Mouse (Mus musculus) right cerebral cortex, postnatal 36 days (tissue): ENCODE measurements around the gene Rpl3l.

Source experiments
- DNase-seq, 2 experiments: peaks; one replicate each; pipeline ENCODE4 v3.0.0; 2022; ENCODE audit warnings: low spot score in 2 of 2, mixed read lengths in 1 of 2

The Rpl3l gene

GRCm38 (mm10) chr17:24742307-24742706 is 14.7 kb downstream of the Rpl3l start:
- DNase-seq: no peak

GRCm38 (mm10) chr17:24743896-24744295 is 16.3 kb downstream of the Rpl3l start:
- no peak for DNase-seq

GRCm38 (mm10) chr17:24744381-24744780 is 16.8 kb downstream of the Rpl3l start:
- DNase-seq: no peak

- peak; percentile 71 to 74 for DNase-seq
These were observed 18.2 kb downstream of the Rpl3l start for GRCm38 (mm10) chr17:24745526-24746497.

GRCm38 (mm10) chr17:24746986-24747385 is 19.4 kb downstream of the Rpl3l start:
- DNase-seq: no peak

GRCm38 (mm10) chr17:24751528-24751927 is 23.9 kb downstream of the Rpl3l start:
- no peak for DNase-seq

DNA sequence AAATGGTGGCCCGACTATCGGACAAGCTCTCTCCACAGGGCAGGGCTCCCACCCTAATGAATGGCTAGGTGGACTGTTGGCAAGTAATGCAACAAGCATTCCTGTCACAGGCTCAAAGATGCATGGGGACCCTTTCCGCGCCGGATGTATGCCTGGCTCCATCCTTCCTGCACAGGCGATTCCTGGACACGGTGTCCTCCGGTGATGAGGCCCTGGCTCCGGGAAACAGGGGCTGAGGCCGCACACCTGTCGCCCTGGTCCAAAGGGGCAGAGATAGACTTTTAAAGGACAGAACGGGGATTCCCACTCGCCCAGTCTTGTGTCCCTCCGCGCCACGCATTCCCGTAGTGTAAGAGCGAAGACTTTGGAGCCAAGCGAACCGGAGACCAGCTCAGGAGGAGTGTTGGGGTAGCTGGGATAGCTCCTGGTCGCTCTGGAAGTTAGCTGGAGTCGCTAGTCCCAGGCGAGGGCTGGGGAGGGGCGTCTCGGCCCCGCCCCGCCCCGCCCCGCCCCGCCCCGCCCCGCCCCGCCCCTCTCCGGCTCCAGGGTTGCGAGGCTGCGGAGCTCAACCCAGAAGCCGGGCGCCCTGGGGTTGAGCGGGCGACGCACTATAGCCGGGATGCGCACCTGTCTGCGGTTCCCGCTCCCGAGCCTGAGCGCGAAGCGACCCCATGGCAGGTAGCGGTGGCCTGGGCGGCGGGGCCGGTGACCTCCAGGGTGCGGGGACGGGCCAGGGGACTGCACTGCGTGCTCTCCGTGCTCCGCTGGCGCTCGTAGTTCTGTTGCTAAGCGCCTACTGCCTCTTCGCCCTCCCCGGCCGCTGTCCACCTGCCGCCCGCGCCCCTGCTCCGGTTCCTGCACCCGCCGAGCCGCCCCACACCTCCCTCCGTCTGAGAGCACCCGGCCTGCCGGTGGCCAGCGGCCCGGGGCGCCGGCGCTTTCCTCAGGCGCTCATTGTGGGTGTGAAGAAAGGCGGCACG is 25.1 kb downstream of the Rpl3l start, which contains the start of gene Hs3st6:
TSS of gene Hs3st6 (plus strand) at position 574 of the 980 bp plus-strand sequence.
- DNase-seq: no peak

GRCm38 (mm10) chr17:24757394-24757793 is 29.8 kb downstream of the Rpl3l start:
- DNase-seq: no peak

DNA sequence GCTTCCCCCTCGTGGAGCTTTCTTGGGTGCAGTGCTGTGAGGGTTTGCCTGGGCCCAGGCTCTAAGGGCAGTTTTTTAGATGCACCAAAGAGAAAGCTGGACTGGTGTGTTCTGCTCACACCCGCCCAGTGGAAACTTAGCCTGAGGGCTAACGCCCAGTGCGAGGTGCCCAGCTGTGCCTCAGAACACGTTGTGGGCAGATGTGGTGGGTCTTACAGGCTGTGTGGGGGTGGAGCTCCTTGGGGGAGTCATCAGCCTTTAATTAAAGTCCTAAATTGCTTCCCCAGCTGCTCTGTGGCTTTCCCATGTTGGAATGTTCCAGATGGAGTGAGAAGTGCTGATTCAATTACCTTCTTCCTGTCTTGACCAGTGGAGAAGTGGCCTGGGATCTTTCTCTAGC is 33.5 kb downstream of the Rpl3l start:
- no peak for DNase-seq

DNA sequence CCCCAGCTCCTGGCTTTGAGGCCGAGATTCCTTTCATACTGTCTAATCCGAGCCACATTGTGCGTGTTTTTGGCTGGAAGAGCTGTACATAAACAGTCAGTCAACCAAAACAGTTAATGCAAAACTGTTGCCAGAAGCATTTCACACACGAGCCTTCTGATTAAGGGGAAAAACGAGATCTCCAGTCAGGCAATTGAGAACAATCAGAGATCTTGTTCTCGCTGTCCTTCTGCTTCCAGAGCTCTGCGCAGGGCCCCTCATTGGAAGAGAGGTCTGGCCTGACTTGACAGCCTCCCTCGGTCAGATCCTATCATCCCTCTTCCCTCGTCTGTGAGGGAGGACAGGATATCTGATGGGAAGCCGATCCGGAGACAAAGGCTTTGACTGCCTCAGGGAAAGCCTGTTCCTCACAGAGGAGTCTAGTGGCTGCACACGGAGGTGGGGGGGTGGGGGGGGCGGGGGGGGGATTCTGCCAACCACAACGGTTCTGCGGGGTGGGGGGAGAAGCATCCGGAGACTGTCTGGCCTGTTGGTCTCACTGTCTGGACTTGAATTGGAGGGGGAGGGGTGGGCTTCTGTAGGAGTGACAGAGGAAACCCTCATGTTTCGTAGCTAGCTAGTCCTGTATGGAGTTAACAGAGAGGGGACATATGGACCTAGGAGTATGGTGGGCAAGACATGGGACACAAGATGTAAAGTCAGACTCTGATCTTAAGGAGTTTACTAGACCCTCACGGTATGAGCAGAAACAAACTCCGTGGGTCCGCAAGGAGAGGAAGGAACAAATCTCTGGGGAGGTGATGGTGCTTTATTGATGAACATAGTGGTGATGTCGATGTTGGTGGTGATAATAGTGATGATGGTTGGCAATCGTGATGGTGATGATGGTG is 37.6 kb downstream of the Rpl3l start:
- no peak for DNase-seq

DNA sequence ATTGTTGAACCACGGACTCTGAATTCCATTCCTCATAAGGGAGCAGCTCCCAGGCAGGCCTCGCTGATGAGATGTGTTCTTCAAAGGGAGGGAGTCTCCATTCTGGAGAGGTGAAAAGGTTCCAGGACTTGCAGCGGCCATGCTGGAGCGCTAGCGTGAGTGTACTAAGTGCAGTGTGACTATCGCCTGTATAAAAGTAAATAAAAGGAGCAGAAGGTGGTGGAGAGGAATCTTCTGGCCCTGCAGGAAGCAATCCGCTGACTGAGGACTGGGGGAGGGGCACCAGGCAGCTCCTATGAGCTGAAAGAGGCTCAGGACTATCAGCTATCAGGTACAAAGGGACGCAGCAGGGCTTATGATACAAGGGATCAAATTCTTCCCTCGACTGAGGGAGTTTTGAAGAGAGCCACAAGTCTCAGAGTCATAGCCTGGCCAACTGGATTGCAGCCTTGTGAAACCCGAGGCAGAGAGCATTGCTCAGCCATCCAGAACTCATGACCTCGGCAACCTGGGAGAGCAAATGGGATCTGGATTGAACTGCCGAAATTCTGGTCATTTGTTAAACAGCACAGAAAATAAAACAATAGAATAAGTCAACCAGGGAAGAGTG is 38.8 kb downstream of the Rpl3l start:
- no peak for DNase-seq

DNA sequence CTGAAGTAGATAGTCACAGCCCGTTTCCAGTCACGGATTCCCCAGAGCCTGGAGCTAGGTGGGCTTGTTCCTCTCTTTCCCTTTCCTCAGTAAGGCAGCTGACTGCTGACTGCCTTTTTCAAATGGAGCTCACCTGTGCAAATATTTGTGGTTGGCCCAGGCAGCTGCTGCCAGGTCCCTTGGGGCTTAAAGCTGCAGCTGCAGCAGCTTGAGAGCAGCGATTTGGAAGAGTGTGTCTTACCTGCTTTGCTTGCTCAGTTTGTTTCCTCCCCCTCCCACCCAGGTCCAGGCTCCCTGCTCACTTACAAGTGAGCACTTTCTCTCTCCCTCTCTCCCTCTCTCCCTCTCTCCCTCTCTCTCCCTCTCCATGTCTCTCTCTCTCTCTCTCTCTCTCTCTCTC is 41.5 kb downstream of the Rpl3l start:
- no peak for DNase-seq

GRCm38 (mm10) chr17:24773241-24773640 is 45.6 kb downstream of the Rpl3l start:
- DNase-seq: no peak

DNA sequence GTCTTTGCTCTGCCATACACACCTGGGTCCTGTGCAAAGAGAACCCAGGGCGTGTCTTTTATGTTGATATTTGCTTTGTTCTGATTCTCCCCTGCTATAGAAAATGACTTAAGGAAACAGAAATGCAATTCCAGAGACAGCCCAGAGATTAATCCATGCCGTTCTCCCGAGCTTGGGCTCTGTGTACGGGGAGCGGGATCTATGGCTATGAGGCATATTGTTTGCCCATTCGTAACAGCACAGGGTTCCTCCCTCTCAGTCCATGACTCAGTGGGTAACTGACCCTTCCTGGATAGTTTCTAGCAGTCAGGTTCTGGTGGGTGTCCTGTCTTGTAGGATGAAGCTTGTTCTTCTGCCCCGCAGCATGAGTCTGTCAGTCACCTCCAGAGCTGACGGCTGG is 47.6 kb downstream of the Rpl3l start:
- no peak for DNase-seq

GRCm38 (mm10) chr17:24777073-24777472 is 49.5 kb downstream of the Rpl3l start:
- no peak for DNase-seq

DNA sequence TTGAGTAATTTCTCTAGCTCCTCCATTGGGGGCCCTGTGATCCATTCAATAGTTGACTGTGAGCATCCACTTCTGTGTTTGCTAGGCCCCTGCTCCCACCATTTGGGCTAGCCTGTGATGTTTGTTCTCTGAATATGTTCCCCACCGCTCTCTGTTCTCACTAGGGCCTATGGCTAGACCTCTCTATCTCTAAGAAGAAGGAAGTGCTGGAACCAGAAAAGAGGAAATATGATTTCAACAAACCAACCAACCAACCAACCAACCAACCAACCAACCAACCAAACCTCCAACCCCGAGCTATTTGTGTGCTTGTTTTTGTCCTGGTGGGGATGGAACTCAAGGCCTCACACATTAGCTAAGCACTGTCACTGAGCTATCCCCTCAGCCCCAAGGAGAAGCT is 53.2 kb downstream of the Rpl3l start:
- no peak for DNase-seq
